Mouse (Mus musculus) megakaryocyte-erythroid progenitor cell, adult 5 weeks (primary cell): ENCODE measurements around the gene Nhlh1. TPM values are rescaled to one million over a fixed set of nuclear protein-coding genes. Genes with fewer than 3 reads are reported as not detected.

ENCODE experiments used
- polyA plus RNA-seq: library from polyadenylated mRNA; stranded (reverse); fragments of >175 nt; gene quantifications from 2 replicates; pipeline ENCODE4 v1.2.3, GENCODE M21; 2012

The Nhlh1 gene
- 0.06 TPM in 1 of 2 replicates, not detected in the other for polyA plus RNA-seq

GRCm38 (mm10) chr1:172057491-172057921, at the start of gene Nhlh1:
TSS of gene Nhlh1 (minus strand) at chr1:172057573.

GRCm38 (mm10) chr1:172082101-172082898, 24.9 kb upstream of the Nhlh1 start, which contains the start of the genes Copa and Ncstn:
TSS of gene Copa (plus strand) at chr1:172082529.
TSS of gene Ncstn (minus strand) at chr1:172082795.

GRCm38 (mm10) chr1:172028394-172029275, 28.7 kb downstream of the Nhlh1 start, which contains the start of gene Vangl2:
TSS of gene Vangl2 (minus strand) at chr1:172028444.

Other genes starting within 250 kb of the Nhlh1 start
- gene Cd84, start 217.9 kb downstream of the Nhlh1 start, polyA plus RNA-seq, result 2.0 and 2.2 TPM in 2 replicates
- 0.26 and 0.49 TPM in 2 replicates for gene Gm10521, start 161.9 kb downstream of the Nhlh1 start, polyA plus RNA-seq
- gene Slamf6, start 140.1 kb downstream of the Nhlh1 start, polyA plus RNA-seq, result 0.06 and 0.23 TPM in 2 replicates
- gene Vangl2, start 29.1 kb downstream of the Nhlh1 start, polyA plus RNA-seq, result 8.1 and 9.9 TPM in 2 replicates
- 55.2 and 58.3 TPM in 2 replicates for gene Copa, start 25.0 kb upstream of the Nhlh1 start, polyA plus RNA-seq
- 17.6 and 21.1 TPM in 2 replicates for gene Ncstn, start 25.2 kb upstream of the Nhlh1 start, polyA plus RNA-seq
- gene Pex19, start 69.2 kb upstream of the Nhlh1 start, polyA plus RNA-seq, result 15.1 and 15.2 TPM in 2 replicates
- gene Dcaf8, start 90.5 kb upstream of the Nhlh1 start, polyA plus RNA-seq, result 60.9 and 69.9 TPM in 2 replicates
- 2.8 and 4.4 TPM in 2 replicates for gene Pea15a, start 149.2 kb upstream of the Nhlh1 start, polyA plus RNA-seq
- gene Casq1, start 162.3 kb upstream of the Nhlh1 start, polyA plus RNA-seq, result not detected in 2 replicates
- gene Atp1a4, start 200.8 kb upstream of the Nhlh1 start, polyA plus RNA-seq, result not detected in 2 replicates
- 88.2 and 88.9 TPM in 2 replicates for gene Igsf8, start 204.1 kb upstream of the Nhlh1 start, polyA plus RNA-seq
- gene Atp1a2, start 240.5 kb upstream of the Nhlh1 start, polyA plus RNA-seq, result not detected in 2 replicates